Mouse (Mus musculus) embryonic facial prominence, embryonic 14.5 days (tissue): Measurements from ENCODE around the gene Helt. TPM values are rescaled to one million over a fixed set of nuclear protein-coding genes. Genes with fewer than 3 reads are reported as not detected.
A peak's percentile ranks its signal among the peaks of the same experiment; 100 is the strongest.

Source experiments
- ATAC-seq: fragments of 200-750 bp; cut with Nextera tagmentation; 2 replicates; pipeline ENCODE4 v1.8.0; 2017; ENCODE audit warnings: low read depth, moderate number of reproducible peaks, moderate TSS enrichment
- DNase-seq: peaks from one replicate; pipeline ENCODE4 v3.0.0-alpha.2; 2015; ENCODE audit warnings: low spot score
- H3K27ac ChIP-seq: fragments of 300-500 bp; sonication (generic); replicated peaks from 2 replicates; pipeline ENCODE4 v1.5.1; 2014; ENCODE audit warnings: low read depth, mild to moderate bottlenecking, low read length, moderate library complexity
- H3K27me3 ChIP-seq: fragments of 300-500 bp; sonication (generic); replicated peaks from 2 replicates; pipeline ENCODE4 v1.6.1; 2014; ENCODE audit warnings: low read length; ENCODE audit not compliant: control insufficient read depth, insufficient read depth
- H3K36me3 ChIP-seq: fragments of 300-500 bp; sonication (generic); 2 replicates; pipeline ENCODE4 v1.6.1; 2014; ENCODE audit warnings: low read length, mixed read lengths; ENCODE audit not compliant: control insufficient read depth, insufficient read depth
- H3K4me1 ChIP-seq: fragments of 300-500 bp; sonication (generic); 2 replicates; pipeline ENCODE4 v1.6.1; 2014; ENCODE audit warnings: antibody characterized with exemption, low read length; ENCODE audit not compliant: control insufficient read depth, insufficient read depth
- H3K4me2 ChIP-seq: fragments of 300-500 bp; sonication (generic); 2 replicates; pipeline ENCODE4 v1.6.1; 2014; ENCODE audit warnings: low read depth, mild to moderate bottlenecking, low read length, moderate library complexity, mixed read lengths
- H3K4me3 ChIP-seq: fragments of 300-500 bp; sonication (generic); 2 replicates; pipeline ENCODE4 v1.5.1; 2014; ENCODE audit warnings: low read depth, mild to moderate bottlenecking, low read length
- H3K9ac ChIP-seq: fragments of 300-500 bp; sonication (generic); 2 replicates; pipeline ENCODE4 v1.6.1; 2014; ENCODE audit warnings: low read depth, mild to moderate bottlenecking, low read length, moderate library complexity, mixed read lengths
- H3K9me3 ChIP-seq: fragments of 300-500 bp; sonication (generic); 2 replicates; pipeline ENCODE4 v1.6.1; 2016; ENCODE audit warnings: low read length; ENCODE audit not compliant: control insufficient read depth
- WGBS: fragments of 180-500 bp; shearing (Covaris S2); extraction: QIAGEN DNeasy Blood & Tissue Kit; methylation state at CpG from one replicate; pipeline ENCODE4 v1.1.7; 2014; 5-methylcytosine and 5-hydroxymethylcytosine counted together
- polyA plus RNA-seq: library from polyadenylated mRNA; unstranded; fragments of >200 nt; fragmentation: Nextera tagmentation; extraction: Ambion mirVana; gene quantifications from 2 replicates; pipeline ENCODE4 v1.2.1, GENCODE M21; 2014

Helt gene
- polyA plus RNA-seq, 1 experiment from 2014 or later = 0.72 TPM

DNA sequence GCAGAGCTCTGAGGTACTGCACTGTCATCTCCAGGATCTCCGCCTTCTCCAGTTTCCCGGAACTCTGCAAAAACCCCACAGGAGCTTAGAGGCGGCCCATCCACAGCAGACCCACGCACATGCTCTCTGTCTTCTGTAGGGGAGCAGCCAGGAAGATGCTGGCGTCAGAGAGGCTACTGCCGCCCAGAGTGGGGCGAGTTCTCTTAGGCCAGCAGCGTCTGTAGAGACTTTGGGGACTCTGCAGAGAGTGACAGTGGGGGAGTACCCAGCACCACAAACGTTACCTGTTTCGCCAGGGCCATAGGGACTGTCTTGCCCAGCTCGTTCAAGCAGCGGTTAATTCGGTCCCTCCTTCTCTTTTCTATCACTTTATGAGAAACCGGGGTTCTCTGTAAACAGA is 1.3 kb downstream of the Helt start:
- Histone ChIP-seq H3K36me3 (no peaks in the 10 kb centered on the region), H3K27me3 (peaks cover 100% of the 10 kb centered on the region), H3K9me3 (no peaks in the 10 kb centered on the region), H3K27ac (no peak overlapping the region), H3K9ac (no peak overlapping the region), H3K4me1 (no peaks in the 10 kb centered on the region), H3K4me3 (0 out of 2 replicates have a peak overlapping the region, but pooled peaks have one; percentile 2), H3K4me2 (no peak overlapping the region)
- DNase-seq (no peak), ATAC-seq (no peak)
- WGBS = 2% methylated on average over 14 of the region's 14 CpGs

- peaks cover 94% of the 10 kb centered on the region for H3K27me3 ChIP-seq
- no peak overlapping the region for H3K27ac ChIP-seq
- DNase-seq = no peak
- no peaks in the 10 kb centered on the region for H3K9me3 ChIP-seq
- H3K4me1 ChIP-seq = no peaks in the 10 kb centered on the region
- 3% methylated on average over 32 of the region's 33 CpGs for WGBS
- peak overlapping the region; percentile 34 for H3K4me2 ChIP-seq
- H3K9ac ChIP-seq = no peak overlapping the region
- H3K4me3 ChIP-seq = peak overlapping the region; percentile 17; the same call in 1 of the 2 replicates
- no peak for ATAC-seq
- no peaks in the 10 kb centered on the region for H3K36me3 ChIP-seq
Observed at GRCm38 (mm10) chr8:46291931-46292675, 2.4 kb downstream of the Helt start.

DNA sequence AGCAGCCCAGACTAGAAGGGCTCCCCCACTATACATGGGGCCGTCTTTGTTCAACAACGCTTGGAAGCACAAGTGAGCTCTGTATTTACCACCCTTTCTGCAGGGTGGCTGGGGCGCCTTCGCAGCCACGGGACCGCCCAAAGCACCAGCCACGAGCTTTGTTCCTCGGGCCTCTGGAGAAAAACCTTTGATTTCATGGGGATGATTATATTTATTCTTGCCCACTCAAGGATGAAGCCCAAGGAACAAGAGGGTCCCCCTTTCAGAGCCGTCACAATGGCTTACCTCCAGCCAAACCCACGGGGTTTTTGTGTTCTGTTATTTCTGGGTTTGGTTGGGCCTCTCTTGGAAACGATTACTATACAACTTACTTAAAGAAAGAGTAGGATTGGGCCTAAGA is 5.2 kb downstream of the Helt start:
- H3K9ac ChIP-seq = no peak overlapping the region
- H3K27ac ChIP-seq = no peak overlapping the region
- no peak overlapping the region for H3K4me3 ChIP-seq
- peaks cover 66% of the 10 kb centered on the region for H3K27me3 ChIP-seq
- no peak overlapping the region for H3K4me2 ChIP-seq
- DNase-seq (no peak), ATAC-seq (no peak; the same call in 1 of the 2 replicates)
- WGBS = 30% methylated on average over 11 of the region's 11 CpGs
- H3K4me1 ChIP-seq = no peaks in the 10 kb centered on the region
- H3K9me3 ChIP-seq = no peaks in the 10 kb centered on the region
- no peaks in the 10 kb centered on the region for H3K36me3 ChIP-seq

DNA sequence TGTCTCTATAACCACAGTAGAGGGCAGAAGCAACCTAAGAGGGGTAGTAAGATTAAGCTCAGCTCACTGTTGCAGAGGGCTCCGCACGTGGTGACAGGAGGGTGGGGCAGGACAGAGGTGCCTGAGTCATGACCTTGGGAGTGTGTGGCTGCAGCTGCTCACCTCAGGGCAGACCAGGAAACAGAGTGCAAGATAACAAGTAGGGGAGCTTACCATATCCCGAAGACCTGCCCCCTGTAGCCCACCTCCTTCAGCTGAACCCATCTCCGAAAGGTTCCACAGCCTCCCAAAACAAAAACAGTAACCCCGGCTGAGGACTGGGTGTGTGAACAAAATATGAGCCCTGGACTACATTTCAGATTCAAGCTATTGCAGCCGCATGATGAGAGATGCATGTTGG is 6.5 kb downstream of the Helt start:
- Histone ChIP-seq H3K4me3 (no peak overlapping the region), H3K27ac (no peak overlapping the region), H3K36me3 (no peaks in the 10 kb centered on the region), H3K27me3 (peaks cover 53% of the 10 kb centered on the region), H3K4me1 (no peaks in the 10 kb centered on the region), H3K9me3 (no peaks in the 10 kb centered on the region), H3K9ac (no peak overlapping the region), H3K4me2 (no peak overlapping the region)
- ATAC-seq = no peak
- DNase-seq = no peak
- 76% methylated on average over 6 of the region's 6 CpGs for whole genome bisulfite sequencing

DNA sequence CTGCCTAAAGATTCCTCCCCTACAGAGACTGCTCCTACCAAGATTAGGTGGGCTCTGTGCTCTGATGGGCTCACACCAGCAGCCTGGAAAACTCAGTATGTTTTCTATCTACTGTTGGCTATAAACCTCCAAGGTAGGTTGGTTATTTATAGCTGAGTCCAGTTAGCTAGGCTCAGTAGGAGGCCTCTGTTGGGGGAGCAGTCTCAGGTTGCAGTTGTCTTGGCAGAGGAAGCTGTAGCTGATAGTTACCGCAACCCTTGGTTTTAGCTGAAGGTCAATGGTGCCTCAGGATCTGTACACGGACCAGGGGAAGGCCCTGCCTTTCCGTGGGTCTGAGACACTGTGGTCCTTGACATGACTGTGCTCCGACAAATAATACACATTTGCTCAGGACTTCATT is 8.5 kb downstream of the Helt start:
- Histone ChIP-seq H3K27ac (no peak overlapping the region), H3K4me1 (no peaks in the 10 kb centered on the region), H3K9me3 (no peaks in the 10 kb centered on the region), H3K4me2 (no peak overlapping the region), H3K36me3 (no peaks in the 10 kb centered on the region), H3K9ac (no peak overlapping the region), H3K27me3 (peaks cover 33% of the 10 kb centered on the region), H3K4me3 (no peak overlapping the region)
- no peak for DNase-seq
- no peak for ATAC-seq
- 67% methylated on average over 4 of the region's 4 CpGs for WGBS

GRCm38 (mm10) chr8:46281536-46281935 is 12.9 kb downstream of the Helt start:
- Histone ChIP-seq H3K9me3 (no peaks in the 10 kb centered on the region), H3K27ac (no peak overlapping the region), H3K4me2 (no peak overlapping the region), H3K27me3 (no peaks in the 10 kb centered on the region), H3K36me3 (no peaks in the 10 kb centered on the region), H3K4me3 (no peak overlapping the region), H3K9ac (no peak overlapping the region), H3K4me1 (no peaks in the 10 kb centered on the region)
- ATAC-seq = no peak
- DNase-seq = peak; percentile 81
- WGBS = 14% methylated on average over 13 of the region's 13 CpGs

- ATAC-seq (no peak), DNase-seq (no peak)
- H3K36me3 ChIP-seq = no peaks in the 10 kb centered on the region
- no peaks in the 10 kb centered on the region for H3K9me3 ChIP-seq
- H3K4me2 ChIP-seq = no peak overlapping the region
- no peaks in the 10 kb centered on the region for H3K4me1 ChIP-seq
- WGBS = 80% methylated on average over 14 of the region's 14 CpGs
- H3K27ac ChIP-seq = no peak overlapping the region
- H3K27me3 ChIP-seq = no peaks in the 10 kb centered on the region
- no peak overlapping the region for H3K9ac ChIP-seq
- H3K4me3 ChIP-seq = no peak overlapping the region
Observed at GRCm38 (mm10) chr8:46276939-46277338, 17.5 kb downstream of the Helt start.

DNA sequence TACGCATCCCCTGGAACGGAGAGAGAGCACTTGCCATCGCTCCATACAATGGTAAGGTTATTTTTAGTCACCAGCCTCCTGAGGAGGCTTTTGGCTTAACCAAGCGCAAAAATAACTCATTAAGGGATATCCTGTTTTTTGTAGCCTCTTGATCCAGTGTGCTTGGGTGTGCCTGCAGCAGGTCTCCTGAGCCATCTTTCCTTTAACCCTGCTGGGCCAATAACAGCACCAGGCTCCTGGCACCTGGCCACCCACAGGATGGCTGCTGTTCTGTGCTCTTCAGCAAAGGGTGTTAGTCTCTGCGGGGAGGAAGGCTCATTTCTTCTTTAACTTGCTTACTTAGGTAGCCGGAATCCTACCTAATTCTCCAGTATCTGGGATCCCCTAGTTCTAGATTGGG is 23.7 kb downstream of the Helt start:
- H3K4me2 ChIP-seq = no peak overlapping the region
- 46% methylated on average over 6 of the region's 6 CpGs for WGBS
- ATAC-seq = no peak

DNA sequence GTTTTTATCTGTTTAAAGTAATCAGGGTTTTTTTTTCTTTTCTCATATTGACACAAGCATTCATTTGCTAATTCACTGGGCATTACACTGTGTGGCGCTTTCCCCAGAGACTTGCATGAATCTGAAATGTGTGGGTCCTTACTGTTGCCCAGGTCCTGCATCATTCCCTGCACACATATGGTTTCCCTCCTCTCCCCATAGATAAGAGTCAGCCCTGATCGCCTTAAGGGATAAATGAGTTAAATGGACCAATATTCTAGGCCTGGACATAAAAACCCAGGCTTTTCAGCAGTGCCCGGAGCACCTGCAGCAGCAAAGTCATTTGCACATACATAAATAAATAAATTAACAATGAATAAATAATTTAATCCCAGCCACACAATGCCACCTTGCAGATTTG is 24.3 kb downstream of the Helt start:
- Histone ChIP-seq H3K9ac (no peak overlapping the region), H3K4me1 (no peaks in the 10 kb centered on the region), H3K9me3 (no peaks in the 10 kb centered on the region), H3K4me3 (no peak overlapping the region), H3K36me3 (no peaks in the 10 kb centered on the region), H3K27ac (no peak overlapping the region), H3K4me2 (no peak overlapping the region), H3K27me3 (no peaks in the 10 kb centered on the region)
- ATAC-seq = no peak
- DNase-seq = no peak
- WGBS = 59% methylated on average over 3 of the region's 3 CpGs

More for the DNA sequence above, 23.7 kb downstream of the Helt start:
- Histone ChIP-seq H3K4me3 (no peak overlapping the region), H3K36me3 (no peaks in the 10 kb centered on the region), H3K9me3 (no peaks in the 10 kb centered on the region), H3K9ac (no peak overlapping the region), H3K27ac (no peak overlapping the region), H3K27me3 (no peaks in the 10 kb centered on the region), H3K4me1 (no peaks in the 10 kb centered on the region)
- no peak for DNase-seq
